Mouse (Mus musculus): Measurements from ENCODE around the gene Rpia.

- TF ChIP-seq HCFC1 (IDR thresholded peaks at IDR 0.05; ENCODE audit: borderline replicate concordance, insufficient read depth, low read length) (no peak), CHD2 (IDR thresholded peaks at IDR 0.05; ENCODE audit: low read depth, low read length) (no peak), ZNF384 (IDR thresholded peaks at IDR 0.05; ENCODE audit: low read depth, low read length) (no peak)
Measured at GRCm38 (mm10) chr6:70815471-70815870, 23.4 kb upstream of the Rpia start.
